Mouse (Mus musculus): ENCODE measurements around the gene Cry1.

Gene Cry1

GRCm38 (mm10) chr10:85159989-85160619 is 24.8 kb downstream of the Cry1 start:
- DNase-seq, result no peak

GRCm38 (mm10) chr10:85157451-85157850 is 27.4 kb downstream of the Cry1 start:
- DNase-seq, result no peak

GRCm38 (mm10) chr10:85154195-85154594 is 30.7 kb downstream of the Cry1 start:
- peak; percentile 42 for DNase-seq

- no peak for DNase-seq
Observed at GRCm38 (mm10) chr10:85149226-85149625, 35.6 kb downstream of the Cry1 start.

- DNase-seq, result no peak
Observed at GRCm38 (mm10) chr10:85146282-85146681, 38.6 kb downstream of the Cry1 start.

- no peak for DNase-seq
Observed at GRCm38 (mm10) chr10:85141465-85141864, 43.4 kb downstream of the Cry1 start.

GRCm38 (mm10) chr10:85136573-85136972 is 48.3 kb downstream of the Cry1 start:
- DNase-seq, result no peak

- DNase-seq, result peak; percentile 28
Observed at GRCm38 (mm10) chr10:85128453-85128852, 56.4 kb downstream of the Cry1 start.

GRCm38 (mm10) chr10:85127395-85128287 is 57.2 kb downstream of the Cry1 start, which contains the start of gene Mterf2:
Gene Mterf2, minus strand, starts transcription at chr10:85128027.
- DNase-seq, result peak; percentile 93

- DNase-seq, result no peak
Observed at GRCm38 (mm10) chr10:85125184-85125583, 59.7 kb downstream of the Cry1 start.

- DNase-seq, result no peak
Observed at GRCm38 (mm10) chr10:85114409-85114808, 70.5 kb downstream of the Cry1 start.

GRCm38 (mm10) chr10:85103085-85103885 is 81.6 kb downstream of the Cry1 start:
- DNase-seq, result peak; percentile 24

GRCm38 (mm10) chr10:85102247-85103084 is 82.4 kb downstream of the Cry1 start, which contains the start of the genes Fhl4 and Tmem263:
Gene Fhl4, minus strand, starts transcription at chr10:85102495.
Gene Tmem263, plus strand, starts transcription at chr10:85102627.
- peak; percentile 93 for DNase-seq

- DNase-seq, result peak; percentile 21
Observed at GRCm38 (mm10) chr10:85101841-85102240, 83.0 kb downstream of the Cry1 start.

All from liver (tissue).